Mouse (Mus musculus) CD4-positive, CD25-positive, alpha-beta regulatory T cell, adult 4 months (primary cell): ENCODE data around the gene Mri1. TPM values are rescaled to one million over a fixed set of nuclear protein-coding genes. Genes with fewer than 3 reads are reported as not detected.
A peak's percentile ranks its signal among the peaks of the same experiment; 100 is the strongest.

ENCODE experiments used
- ATAC-seq: one replicate; pipeline ENCODE4 v1.8.0; 2017
- polyA plus RNA-seq, 2 experiments: library from polyadenylated mRNA; unstranded; fragments of 100-300 nt; shearing (Covaris generic); gene quantifications; one replicate each; pipeline ENCODE4 v1.2.1; 2017

Gene Mri1
- polyA plus RNA-seq, 2 experiments from 2014 or later, result 7.2 to 9.5 TPM

DNA sequence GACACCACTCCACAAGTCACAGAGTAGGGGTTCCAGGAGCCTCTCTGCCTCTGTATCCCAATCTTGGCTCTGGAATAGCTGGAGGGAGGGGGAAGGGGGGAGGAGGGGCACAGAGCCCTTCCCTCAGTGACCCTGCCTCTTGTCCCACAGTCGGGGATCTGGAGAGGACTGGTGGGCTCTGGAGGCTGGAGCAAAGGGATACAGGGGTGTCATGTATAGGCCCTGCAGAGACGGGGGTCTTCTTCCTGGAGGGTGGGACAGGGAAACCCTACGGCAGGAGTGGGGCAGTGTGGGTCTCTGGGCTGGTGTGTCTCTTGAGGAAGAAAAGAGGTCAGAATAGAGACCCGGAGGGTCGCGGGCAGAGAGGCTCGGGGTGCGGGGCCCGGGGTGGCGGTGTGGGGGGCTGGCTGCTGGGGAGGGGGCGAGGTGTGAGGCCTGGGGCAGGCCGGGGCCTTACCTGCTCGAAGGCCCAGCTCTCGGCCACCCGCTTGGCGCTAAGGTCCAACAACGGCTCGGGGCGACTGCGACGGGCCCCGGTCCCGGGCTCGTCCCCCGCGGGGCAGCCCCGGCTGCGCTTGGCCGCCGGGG, 20.6 kb downstream of the Mri1 start:
- ATAC-seq, result no peak

DNA sequence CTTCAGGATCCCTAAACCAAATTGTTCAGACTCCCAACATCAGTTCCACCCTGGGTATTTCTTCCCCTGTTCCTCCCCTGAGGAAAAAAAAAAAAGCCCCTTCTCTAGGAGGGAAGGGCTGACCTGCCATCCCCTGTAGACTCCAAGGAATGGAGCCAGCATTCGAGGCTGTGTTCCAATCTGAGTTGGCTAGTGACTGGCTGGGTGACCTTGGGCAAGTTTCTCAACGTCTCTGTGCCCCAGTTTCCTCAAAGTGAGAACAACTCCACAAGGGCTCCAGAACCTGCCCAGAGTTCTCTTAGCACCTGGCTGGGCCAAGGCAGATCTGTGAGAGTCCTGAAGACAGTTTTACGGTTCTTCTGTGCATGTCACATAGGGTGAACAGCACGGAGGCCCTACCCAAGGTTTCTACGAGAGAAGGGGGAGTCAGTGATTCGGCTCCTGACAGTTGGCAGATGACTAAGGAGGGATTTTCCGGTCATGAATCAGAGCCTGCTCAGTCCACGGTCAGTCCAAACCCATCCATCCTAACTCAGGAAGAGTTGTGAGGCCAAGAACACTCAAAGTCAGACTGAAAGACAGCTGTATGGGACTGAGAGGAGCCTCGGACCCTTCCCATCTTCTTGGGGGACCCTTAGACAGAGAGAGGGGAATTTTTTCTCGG, 21.2 kb downstream of the Mri1 start:
- ATAC-seq, result no peak

DNA sequence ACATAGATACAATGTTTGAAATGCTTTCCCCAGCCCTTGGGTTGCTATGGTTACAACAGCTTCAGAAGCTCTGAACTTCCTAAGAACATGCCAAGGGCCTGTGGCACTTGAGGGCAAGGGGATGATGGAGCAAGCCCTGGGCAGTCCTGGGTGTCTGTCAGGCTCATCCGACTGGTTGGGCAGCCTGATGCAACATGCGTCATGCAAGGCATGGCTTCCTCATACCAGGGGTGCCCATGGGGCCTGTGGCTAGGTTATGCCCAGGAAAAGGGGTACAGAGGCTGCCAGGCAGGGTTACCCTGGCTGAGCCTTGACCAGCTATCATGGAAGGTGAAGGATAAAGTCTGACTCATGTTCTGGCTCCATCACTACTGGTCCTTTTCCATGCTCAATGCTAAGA, 24.1 kb downstream of the Mri1 start:
- no peak for ATAC-seq

DNA sequence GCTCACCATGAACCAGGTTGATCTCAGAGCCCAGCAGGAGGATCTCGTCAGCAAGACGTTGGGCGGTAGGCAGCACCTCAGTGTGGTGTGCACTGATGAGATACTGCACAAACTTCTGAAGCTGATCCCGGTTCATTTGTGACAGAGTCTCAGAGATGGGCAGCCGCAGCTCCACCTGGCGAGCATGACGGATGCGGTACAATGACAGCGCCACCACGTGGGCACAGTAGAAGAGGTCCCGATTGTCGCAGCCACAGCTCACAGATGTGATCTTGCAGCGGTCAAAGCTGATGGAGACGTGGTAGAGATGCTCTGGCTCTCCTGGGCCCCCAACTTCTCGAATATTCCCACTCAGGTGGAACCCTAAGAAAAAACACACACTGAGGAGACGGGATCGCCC, 26.4 kb downstream of the Mri1 start:
- no peak for ATAC-seq

DNA sequence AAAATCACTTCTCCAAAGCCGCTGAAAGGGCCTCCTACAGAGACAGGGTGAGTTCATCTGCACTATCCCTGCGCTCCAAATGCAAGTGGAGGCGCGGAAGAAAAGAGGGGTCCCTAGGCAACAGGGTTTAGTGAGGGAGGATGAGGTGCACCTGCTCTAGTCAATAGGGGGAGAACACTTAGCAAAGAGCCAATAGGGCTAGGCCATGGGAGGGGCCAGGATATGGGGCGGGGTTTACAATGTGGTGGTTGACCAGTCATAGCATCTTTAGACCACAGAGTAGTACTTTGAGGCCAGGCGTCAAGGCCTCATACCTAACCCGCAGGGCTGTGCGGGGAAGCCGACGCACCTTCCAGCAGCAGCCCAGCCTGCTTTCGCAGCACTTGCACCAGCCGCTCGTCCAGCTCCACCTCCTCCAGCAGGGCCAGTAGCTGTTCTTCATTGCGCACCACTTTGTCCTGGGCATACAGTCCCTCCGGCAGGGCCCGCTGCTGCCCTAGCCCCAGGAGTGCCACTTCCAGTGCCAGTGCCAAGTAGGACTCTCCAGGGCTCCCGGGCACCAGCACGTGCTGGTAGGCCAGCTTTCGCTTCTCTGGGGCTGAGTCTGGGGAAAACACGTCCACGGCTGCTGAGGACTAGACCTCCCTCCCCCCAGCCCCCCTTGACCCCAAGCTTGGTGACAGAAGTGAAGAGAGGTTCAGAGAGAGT, 33.6 kb downstream of the Mri1 start:
- no peak for ATAC-seq

DNA sequence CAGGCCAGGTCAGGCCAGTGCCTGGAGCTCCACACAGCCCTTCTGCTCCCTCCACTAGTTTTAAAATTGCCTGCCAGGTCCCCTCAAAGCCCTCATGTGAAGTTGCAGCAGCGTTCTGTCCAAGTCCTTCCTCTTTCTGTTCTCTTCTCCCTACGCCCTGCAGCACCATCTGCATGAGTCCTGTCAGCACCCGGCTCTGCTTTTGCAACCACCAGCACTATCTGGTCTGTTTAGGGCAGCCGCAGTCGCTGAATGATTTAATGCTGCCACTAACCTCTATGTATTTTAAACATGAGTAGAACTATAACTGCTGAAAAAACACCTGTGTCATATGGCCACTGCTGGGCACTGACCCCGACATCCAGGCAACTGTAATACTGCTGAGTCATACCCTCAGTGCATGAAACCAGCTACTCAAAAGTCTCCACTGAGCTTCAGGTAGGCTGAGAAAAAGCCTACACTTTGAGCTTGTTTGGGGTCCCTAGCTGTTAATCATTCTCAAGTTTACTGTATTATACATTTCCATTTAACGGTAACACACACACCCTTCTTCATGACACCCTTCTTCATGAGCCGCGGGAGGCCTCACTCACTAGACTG, 34.5 kb downstream of the Mri1 start:
- no peak for ATAC-seq

DNA sequence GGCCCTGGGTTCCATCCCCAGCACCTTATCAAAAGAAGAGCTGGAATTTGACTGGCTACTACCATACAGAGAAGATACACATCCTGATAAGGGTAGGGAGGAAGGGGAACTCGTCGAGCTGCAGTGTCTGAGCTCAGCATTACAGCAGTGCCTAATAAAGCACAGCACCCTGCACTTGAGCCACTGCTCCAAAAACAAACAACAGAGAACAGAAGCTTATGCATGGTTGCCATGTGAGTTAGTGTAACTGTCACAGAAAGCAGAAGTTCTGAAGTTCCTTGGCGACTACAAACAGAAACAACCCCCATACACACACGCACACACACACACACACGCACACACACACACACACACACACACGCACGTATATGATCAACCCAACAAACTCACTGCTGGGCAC, 37.0 kb downstream of the Mri1 start:
- ATAC-seq, result no peak

DNA sequence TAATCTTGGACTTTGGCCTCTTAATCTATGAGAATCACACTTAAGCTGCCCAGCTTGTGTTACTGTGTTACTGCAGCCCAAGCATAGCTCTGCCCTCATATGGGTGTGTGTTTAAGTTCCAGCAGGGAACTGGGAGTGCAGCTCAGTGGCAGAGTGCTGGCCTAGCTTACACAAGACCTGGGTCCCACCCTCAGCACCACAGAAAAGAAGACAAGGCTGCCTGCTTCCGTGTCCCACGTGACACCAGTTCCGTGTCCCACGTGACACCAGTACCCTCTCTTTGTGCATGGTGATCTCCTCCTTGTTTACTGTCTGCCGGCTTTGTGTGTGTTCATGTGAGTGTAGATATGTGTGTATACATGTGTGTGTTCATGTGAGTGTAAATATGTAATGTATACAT, 39.0 kb downstream of the Mri1 start:
- ATAC-seq, result no peak

DNA sequence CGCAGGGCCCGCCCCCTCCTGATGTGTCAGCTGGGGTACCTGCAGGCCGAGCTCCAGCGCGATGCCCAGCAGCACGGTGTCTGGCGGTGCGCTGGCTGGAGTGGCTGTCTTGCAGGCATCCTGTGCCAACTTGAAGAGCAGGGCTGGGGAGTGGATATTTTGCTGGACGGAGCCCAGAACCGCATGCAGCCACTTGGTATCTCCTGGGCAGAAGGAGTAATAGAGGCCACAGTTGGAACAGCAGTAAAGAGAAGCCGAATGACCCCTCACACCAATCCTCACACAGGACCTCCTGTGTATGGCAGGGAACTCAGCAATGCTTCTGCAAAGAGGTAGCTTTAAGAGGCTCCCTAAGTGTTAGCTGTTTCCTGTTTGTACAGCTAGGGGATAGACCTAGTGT, 39.9 kb downstream of the Mri1 start:
- no peak for ATAC-seq

DNA sequence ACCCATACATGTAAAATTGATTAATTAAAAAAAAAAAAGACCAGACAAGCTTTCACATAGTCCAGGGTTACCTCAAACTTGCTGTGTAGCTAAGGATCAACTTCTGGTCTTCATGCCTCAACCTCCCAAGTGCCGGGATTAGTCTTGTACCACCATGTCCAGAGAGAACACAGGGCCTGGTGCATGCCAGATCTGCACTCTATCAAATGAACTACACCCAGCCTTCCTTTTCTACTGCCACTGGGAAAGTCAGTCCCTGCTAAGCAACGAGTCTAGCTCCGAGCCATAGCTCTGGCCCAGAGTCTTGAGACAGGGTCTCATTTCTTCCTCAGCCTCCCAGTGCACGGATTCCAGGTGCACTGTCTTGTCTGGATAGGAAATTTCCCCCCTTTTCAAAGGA, 43.8 kb downstream of the Mri1 start:
- no peak for ATAC-seq

DNA sequence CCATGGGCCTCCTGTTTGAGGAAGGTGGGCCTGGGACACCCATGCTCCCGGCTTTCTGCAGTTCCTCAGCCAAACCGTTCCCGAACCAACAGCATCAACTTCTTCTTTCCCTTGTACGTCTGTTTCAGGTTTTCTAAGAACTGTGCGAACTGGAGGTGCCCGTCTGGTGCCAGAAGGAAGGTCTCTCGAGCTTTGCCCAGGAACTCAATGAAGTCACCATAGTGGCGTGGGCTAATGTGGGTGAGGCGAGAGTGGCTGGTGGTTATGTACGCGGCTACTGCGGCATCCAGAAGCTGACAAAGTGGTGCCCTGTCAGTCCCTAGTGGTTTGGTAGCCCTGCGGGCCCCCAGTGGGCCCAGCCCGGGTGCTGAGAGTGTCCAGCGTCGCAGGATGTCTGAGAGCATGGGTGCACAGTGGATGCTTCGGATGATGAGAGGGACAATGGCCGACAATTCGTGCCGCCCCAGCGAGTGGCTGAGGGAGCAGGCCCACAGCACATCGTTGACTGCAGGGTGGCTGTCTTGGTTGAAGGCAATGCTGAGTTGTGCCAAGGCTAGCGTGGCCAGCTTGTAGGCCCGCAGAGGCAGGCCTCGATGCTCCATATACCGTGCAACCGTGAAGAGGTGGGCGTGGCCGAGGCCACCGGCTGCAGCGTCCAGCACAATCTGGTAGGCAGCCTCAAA, 45.1 kb downstream of the Mri1 start:
- no peak for ATAC-seq

DNA sequence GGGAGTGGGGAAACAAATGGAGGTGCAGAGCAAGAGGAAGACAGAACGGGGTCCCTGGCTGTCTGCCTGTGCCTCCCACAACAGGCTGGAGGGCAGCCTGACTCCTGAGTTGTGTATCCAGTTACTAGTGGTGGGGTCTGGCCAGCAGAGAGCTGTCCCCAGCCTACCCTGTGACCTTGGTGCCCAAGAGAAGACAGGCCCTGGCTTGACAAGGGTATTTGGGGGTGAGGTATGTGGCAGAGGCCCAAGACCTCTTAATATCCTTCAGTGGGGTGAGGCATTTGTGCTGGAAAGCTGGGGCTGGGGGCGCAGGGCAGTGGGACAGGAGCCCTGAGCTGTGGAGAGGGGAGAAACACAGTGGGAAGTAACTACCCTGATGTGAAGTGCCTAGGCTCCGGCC, 45.9 kb downstream of the Mri1 start:
- no peak for ATAC-seq

DNA sequence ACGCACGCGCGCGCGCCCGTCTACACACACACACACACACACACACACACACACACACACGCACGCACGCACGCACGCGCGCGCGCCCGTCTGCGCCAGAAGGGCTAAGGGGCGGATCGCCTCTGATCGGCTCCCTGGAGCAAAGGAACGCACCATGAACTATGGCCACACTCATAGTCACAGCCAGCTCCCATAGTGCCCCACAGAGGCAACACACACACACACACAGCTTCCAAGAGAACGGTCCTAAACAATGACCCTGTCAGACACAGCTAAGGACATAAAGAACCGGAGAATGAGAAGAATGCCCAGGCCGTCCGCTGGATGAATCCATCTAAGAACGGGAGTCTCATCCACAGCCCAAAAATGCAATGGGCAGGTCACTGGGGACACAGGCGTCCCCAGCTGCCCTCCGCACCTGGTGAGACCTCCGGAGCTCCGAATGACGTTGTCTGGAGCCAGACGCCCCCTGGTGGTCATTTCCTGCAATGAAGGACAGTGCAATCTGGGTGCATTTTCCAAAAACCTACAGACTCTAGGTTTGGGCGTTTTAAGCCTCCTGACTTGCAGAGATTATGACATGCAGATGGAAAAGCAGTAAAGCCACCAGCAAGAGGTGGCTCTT, 46.8 kb downstream of the Mri1 start:
- peak; percentile 76 for ATAC-seq

DNA sequence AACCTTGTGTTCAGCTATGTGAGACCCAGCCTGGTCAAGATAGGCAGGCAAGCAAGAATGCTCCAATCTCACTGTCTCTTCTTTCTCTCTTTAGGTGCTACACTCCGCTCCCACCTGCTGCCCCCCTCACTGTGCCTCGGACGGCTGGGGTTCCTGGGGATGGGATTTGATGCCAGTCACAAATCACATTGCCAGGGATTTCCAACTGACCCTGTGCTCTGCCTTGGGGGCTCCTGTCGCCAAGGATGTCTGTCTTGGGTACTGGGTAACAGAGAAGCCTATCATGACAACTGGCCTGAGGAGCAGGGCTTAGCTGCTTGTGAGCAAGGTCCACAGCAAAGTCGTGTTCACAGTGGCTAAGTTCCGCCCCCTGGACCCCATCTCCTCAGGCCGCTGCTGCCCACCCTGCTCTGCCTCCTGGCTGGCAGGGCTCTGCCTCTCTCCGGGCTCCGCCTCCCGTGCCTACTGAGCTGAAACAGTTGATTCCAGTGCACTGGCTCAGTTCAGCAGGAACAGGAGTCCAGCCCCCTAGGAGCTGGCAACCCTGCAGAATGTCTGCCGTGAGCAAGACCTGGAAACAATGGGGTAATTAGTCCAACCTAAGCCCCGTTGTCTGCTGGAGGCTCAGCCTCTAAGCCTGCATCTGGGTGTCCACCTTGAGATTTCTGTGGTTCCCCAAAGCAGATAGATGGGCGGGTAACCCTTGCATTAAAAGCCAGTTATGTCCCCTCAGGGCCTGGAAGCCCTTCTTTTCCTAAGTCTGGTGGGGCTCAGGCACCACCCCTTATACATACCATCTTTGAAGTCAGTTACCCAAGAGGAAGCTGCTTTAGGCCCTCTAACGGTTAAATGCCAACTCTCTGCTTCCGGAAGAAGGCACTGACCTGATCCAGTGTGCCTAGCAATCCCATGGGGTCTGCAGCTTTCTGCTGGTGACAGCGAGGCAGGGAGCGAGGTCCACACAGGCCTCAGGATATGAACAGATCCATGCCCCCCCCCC, 48.4 kb downstream of the Mri1 start:
- ATAC-seq, result no peak

DNA sequence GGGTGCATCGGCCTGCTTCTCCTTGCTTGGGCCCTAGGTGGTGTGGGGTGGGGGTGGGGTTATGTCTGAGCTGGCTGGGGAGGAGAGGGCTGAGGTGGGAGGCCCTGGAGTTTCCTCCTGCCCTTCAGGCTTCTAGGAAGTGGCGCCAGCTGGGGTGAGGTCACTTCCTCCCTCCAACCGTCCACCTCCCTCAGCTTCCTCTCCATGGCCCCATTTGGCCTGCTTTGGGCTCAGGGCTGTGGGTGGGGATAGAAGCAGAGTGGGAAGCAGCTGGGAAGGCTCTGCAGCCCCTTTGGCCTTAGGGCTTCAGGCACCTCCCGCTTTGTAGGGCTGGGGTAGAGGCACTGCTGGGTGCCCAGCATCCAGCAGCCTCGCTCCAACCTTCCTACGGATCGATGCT, 49.3 kb downstream of the Mri1 start:
- no peak for ATAC-seq

DNA sequence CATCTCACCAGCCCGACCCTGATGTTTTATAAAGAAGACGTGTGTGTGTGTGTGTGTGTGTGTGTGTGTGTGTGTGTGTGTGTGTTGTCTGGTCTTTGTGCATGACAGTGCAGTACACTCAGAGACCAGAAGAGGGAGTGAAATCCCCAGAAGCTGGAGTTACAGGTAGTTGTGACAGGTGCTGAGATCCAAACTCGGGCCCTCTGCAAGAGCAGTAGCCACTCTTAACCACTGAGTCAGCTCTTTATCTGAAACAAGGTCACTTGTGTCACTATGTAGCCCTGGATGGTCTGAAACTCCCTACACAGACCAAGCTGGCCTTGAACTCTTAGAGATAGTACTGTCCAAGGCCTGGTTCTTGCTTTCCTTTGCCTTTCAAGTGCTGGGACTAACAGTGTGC, 50.5 kb downstream of the Mri1 start:
- ATAC-seq, result no peak

DNA sequence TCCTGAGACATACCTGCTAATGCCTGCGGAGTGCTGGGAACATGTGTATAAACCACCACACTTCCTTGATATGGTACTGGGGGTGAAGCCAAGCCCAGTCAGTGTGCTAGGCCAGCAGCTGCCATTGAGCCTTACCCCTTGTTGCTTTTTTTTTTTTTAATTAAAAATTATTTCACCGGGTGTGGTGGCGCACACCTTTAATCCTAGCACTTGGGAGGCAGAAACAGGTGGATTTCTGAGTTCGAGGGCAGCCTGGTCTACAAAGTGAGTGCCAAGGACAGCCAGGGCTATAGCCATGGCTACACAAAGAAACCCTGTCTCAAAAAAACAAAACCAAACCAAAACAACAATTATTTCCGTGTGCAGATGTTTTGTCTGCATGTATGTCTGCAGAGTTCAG, 52.1 kb downstream of the Mri1 start:
- ATAC-seq, result no peak

DNA sequence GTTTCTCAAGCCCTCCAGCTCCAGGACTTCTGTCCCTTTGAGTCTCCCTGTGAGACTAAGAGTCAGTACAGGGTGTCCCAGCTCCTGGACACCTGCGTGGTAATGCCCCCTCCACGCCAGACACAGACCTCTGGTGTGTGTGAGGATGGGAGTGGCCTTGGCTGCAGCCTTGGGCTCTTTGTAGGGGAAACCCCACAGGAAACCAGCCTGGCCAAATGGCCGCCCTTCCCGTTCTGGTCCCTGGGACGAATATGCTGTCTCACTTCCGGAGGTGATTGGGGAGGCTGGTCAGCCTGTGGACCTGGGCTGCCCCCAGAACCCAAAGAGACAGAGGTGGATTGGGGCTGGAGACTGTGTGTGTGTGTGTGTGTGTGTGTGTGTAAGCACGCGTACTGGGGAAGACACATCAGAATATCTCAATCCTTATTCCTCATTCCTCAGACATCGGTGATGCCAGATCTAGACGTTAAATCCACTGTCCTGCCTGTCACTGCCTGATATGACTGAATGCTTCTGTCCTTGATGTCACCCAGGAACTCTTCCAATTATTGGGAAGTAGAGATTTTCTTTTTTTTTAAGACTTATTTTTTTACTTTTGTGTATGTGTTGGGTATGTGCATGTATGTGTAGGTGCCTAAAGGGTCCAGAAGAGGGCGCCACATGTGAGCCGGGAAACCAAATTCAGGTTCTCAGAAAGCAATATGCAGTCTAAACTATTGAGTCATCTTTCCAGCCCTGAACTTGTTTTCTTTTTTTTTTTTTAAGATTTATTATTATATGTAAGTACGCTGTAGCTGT, 53.0 kb downstream of the Mri1 start:
- no peak for ATAC-seq

DNA sequence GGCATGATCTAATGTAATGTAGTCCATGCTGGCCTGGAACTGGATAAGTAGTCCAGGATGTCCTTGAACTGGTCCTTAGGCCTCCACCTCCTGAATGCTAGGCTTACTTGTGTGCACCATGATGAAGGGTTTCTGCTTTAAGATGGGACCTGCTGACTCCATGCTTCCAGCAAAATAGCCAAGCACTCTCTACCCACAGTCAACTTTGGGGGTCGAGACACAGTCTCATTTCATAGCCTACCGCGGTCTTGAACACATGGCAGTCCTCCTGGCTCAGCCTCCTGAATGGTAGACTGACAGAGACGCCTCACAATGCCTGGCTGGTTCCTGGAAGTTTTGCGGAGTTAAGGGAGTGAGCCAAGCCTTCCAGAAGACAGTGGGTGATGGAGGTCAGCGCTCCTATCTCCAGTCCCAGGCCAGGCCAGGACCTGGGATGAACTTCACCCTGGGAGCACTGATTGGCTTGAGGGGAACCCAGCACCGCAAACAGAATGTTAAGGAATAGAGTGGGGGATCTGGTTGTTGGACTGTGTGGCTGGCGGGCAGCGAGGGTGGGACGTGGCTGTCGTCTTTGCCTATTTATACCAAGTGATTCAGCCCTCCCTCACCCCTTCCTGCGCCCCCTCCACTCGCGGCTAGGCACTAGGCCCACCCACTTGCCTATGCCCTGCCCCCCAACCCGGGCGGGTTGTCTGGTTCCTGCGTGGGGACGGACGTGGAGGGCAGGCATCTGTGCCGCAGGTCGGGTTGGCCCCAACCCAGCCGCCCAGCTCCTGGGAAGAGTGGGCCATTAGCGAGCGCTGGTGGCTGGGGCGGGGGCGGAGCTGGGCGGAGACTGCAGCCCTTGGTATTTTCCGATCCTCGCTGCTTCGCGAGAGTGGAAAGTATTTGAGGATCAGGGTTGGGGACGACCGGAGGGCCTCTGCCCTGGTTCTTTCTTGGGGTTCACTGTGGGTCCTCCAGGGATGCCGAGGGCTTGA, 53.9 kb downstream of the Mri1 start:
- ATAC-seq, result peak; percentile 61
